Mouse (Mus musculus): ENCODE data around the gene Cldn3. TPM values are rescaled to one million over a fixed set of nuclear protein-coding genes. Genes with fewer than 3 reads are reported as not detected.
"Not testable (repeated sequence)": the region's sequence is repeated elsewhere in the genome, so short reads cannot be mapped to it uniquely, and the experiment has no call there.

Cldn3 gene
- total RNA-seq, 1 experiment from 2014 or later, result not detected

DNA sequence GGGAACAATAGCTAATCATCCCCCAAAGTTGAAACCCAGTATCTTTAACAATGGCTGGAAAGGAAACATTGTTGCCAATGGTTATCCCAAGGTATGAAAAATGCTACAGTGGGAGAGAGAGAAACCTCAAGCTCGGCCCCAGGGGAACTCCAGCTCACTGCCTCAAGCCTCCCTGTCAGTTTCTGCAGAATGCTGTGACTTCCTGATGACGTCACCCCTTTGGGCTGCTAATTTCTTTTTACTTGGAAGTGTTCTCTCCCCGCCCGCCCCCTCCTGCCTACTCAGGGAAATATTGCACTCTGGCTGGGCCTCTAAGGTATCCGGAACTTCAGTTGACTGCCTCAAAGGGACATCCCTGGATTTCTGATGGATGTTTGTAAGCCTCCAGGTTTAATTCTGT, 22.5 kb upstream of the Cldn3 start:
- no peak for ATAC-seq (replicated peaks; ENCODE audit: insufficient number of reproducible peaks, low FRiP score, low TSS enrichment, poor library complexity, severe bottlenecking)

- not testable (repeated sequence) for ATAC-seq (replicated peaks; ENCODE audit: insufficient number of reproducible peaks, low FRiP score, low TSS enrichment, poor library complexity, severe bottlenecking)
Observed at GRCm38 (mm10) chr5:134964655-134965054, 21.4 kb upstream of the Cldn3 start.

DNA sequence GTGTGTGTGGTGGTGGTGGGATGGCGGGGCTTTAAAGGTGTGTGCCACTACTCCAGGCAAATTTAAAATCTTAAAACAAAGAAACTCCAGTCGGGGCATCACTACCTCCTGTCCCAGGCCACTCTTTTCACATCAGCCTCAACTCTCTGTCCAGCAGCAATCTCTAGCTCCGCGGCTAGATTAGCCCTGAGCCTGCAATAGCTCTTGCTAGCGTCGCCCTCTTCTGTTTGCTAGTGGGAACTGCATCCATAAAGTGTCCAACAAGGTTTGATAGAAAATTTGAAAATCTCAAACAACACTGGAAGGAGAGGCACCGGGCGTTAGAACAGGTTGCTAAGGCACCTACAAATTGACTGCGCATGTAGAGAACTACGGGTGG, 20.6 kb upstream of the Cldn3 start:
- ATAC-seq (replicated peaks; ENCODE audit: insufficient number of reproducible peaks, low FRiP score, low TSS enrichment, poor library complexity, severe bottlenecking), result peak; percentile 79

- ATAC-seq (replicated peaks; ENCODE audit: insufficient number of reproducible peaks, low FRiP score, low TSS enrichment, poor library complexity, severe bottlenecking), result peak; percentile 42; the same call in 1 of the 2 replicates
Observed at GRCm38 (mm10) chr5:134965852-134966821, 19.9 kb upstream of the Cldn3 start.

DNA sequence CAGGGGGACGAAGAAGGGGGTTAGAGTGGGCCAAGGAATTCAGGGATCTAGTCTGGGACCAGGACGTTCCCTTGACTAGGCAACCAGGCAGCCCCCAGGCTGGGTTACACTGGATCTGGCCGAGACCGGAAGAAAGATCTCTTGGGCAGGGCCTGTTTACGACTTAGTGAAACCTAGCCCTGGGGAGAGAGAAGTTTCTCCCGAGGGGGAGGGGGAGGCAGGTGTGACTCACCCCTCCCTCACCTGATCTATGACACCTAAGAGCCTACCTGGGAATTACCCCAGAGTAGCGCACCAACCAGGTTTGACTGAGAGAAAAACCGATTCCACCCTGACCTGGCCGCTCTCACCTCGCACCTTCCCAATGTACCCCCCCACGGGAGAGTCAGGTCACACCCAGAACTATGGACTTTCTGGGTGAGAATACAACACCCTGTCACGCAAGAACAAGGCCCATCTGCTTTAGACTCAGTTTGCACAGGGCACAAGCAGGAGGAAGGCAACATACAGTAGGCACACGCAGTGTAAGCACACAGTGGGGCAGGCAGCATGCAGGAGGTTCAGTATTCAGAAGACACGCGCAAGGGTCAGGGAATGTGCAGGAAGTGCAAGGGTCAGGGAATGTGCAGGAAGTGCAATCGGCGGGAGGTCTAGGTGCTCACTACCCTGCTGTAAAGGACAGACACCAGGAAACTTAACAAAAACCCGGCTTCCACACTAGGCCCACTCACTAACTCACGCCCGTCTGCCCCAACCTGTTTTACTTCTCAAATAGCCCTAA, 18.7 kb upstream of the Cldn3 start:
- no peak for ATAC-seq (replicated peaks; ENCODE audit: insufficient number of reproducible peaks, low FRiP score, low TSS enrichment, poor library complexity, severe bottlenecking)

DNA sequence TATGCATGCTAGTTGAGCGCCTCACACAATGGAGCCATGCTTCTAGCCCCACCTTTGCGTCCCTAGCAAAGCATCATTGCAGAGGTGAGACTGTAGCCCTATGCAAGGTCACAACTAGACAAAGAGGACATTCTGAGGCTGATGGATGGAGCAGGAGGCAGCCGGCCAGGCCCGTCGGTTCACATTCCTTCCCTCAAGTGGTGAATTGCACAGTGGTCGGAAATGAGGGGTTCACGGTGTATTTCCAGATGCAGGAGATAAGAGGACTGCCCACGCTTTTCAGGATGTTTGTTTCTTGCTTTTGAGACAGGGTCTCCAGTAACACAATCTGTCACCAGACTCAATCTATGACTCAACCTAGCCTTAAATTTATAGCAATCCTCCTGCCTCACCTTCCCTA, 15.3 kb upstream of the Cldn3 start:
- no peak for ATAC-seq (replicated peaks; ENCODE audit: insufficient number of reproducible peaks, low FRiP score, low TSS enrichment, poor library complexity, severe bottlenecking)

GRCm38 (mm10) chr5:134973081-134973480, 12.9 kb upstream of the Cldn3 start:
- ATAC-seq (replicated peaks; ENCODE audit: insufficient number of reproducible peaks, low FRiP score, low TSS enrichment, poor library complexity, severe bottlenecking), result no peak

DNA sequence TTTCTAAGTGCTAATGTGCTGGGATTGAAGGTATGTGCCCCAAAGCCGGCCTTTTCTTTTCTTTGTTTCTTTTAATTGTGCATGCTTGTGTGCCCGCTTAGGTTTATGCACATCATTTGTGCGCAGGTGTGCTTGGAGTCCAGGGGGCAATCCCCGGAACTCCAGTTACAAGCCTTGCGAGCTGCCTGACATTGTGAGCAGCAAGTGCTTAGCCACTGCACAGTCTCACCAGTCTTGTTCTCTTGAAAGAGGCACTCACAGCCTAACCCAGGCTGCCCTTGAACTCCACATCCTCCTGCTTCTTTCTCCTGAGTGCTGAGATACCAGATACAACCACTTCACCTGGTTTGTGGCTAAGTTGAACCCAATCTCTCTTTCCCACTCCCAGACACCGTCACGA, 12.5 kb upstream of the Cldn3 start:
- ATAC-seq (replicated peaks; ENCODE audit: insufficient number of reproducible peaks, low FRiP score, low TSS enrichment, poor library complexity, severe bottlenecking), result no peak

GRCm38 (mm10) chr5:134974294-134974693, 11.7 kb upstream of the Cldn3 start:
- ATAC-seq (replicated peaks; ENCODE audit: insufficient number of reproducible peaks, low FRiP score, low TSS enrichment, poor library complexity, severe bottlenecking), result no peak

- ATAC-seq (replicated peaks; ENCODE audit: insufficient number of reproducible peaks, low FRiP score, low TSS enrichment, poor library complexity, severe bottlenecking), result no peak
Observed at GRCm38 (mm10) chr5:134974921-134975320, 11.1 kb upstream of the Cldn3 start.

DNA sequence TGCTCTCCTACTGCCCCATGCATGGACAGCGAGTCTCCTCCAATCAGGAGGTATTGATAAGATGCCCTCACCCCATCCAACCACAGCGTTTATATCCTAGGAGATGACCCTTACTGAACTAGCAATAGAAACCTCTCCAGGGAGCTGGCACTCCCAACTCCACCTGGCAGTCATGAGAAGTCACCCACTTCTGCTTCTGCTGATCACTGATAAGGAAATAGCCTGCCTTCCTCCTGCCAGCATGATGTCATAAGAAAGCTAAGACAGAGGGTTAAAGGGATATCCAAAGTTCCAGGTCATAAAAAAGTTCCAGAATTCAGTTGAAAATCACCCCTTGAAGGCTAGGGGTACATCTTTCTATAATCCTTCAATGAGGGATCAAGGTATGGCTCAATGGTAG, 9.8 kb upstream of the Cldn3 start:
- no peak for ATAC-seq (replicated peaks; ENCODE audit: insufficient number of reproducible peaks, low FRiP score, low TSS enrichment, poor library complexity, severe bottlenecking)

DNA sequence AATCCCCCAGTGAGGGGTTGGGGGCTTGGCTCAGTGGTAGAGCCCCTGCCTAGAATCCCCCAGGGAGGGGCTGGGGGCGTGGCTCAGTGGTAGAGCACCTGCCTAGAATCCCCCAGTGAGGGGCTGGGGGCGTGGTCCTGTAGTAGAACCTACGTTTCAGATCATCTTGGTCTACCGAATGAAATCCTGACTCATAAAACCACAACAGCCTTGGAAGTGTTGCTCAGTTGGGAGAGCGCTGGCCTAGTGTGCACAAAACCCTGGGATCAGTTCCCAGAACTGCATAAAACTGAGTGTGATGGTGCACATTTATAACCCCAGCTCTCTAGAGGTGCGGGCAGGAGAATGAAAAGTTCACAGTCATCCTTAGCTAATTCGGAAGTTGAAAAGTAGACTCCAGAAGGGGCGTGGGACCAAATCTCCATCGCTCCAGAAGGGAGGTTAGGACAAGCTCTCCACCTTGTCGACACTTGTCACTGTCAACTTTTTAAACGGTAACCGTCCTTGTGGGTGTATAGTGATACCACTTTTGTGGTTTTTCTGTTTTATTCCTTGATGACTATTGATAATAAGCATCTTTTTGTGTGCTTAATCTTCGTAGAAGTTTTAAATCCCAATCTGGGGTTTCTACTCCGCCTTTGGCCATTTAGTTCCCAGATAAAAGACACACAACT, 9.3 kb upstream of the Cldn3 start:
- no peak for ATAC-seq (replicated peaks; ENCODE audit: insufficient number of reproducible peaks, low FRiP score, low TSS enrichment, poor library complexity, severe bottlenecking)

DNA sequence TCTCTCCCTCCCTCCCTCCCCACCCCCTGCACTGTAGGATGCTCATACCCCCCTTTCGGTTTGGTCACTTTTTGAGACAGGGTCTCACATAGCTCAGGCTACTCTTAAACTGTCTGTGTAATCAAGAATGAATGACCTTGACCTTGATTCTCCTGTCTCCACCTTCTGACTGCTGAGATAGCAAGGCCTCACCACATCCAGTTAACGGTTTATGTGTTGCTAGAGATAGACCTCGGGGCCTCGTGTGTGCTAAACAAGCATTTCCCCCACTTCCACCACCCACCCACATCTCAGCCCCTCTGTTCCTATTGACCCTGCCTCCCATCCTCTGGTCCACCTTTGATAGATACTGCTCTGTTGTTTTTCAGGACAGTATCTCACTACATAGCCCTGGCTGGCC, 8.2 kb upstream of the Cldn3 start:
- ATAC-seq (replicated peaks; ENCODE audit: insufficient number of reproducible peaks, low FRiP score, low TSS enrichment, poor library complexity, severe bottlenecking), result no peak

- no peak for ATAC-seq (replicated peaks; ENCODE audit: insufficient number of reproducible peaks, low FRiP score, low TSS enrichment, poor library complexity, severe bottlenecking)
Observed at GRCm38 (mm10) chr5:134981149-134981548, 4.9 kb upstream of the Cldn3 start.

DNA sequence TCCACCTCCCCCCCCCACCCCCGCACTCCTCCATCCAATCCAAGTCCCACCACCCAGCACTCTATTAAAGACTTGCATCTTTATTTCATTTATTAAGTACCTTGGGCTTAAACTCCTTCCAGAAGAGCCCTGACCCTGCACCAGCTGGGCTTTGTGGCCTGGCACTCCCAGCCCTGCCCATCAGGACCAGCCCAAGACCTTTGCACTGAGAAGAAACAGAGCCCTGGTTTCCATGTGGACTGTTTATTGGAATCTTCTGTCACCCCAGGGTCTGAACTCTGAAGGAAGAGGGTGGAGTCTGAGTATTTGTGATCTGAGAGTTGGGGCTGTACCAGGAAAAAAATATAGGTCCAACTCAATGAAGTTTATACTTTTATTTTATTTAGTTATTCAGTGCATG, 2.9 kb upstream of the Cldn3 start:
- no peak for ATAC-seq (replicated peaks; ENCODE audit: insufficient number of reproducible peaks, low FRiP score, low TSS enrichment, poor library complexity, severe bottlenecking)

- ATAC-seq (replicated peaks; ENCODE audit: insufficient number of reproducible peaks, low FRiP score, low TSS enrichment, poor library complexity, severe bottlenecking), result no peak
Observed at GRCm38 (mm10) chr5:134983771-134984170, 2.2 kb upstream of the Cldn3 start.

GRCm38 (mm10) chr5:134986298-134987268, 569 bp downstream of the Cldn3 start:
- ATAC-seq (replicated peaks; ENCODE audit: insufficient number of reproducible peaks, low FRiP score, low TSS enrichment, poor library complexity, severe bottlenecking), result no peak

DNA sequence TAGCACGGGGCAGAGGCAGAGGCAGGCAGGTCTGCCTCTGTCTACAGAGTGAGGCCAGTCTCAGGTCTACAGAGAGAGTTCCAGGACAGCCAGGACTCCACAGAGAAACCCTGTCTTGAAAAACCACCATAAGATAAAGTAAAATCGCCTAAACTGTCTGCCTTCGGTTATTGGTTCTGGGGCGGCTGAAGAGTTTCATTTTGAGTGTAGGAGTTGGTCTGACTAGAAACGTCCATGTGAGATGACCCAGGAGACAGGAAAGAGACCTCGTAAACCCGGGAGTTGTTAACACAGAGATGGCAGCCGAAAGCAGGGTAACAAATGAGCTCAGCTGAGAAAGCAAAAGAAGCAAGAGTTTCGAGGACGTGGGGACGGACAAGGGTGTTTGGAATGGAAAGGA, 3.2 kb downstream of the Cldn3 start:
- ATAC-seq (replicated peaks; ENCODE audit: insufficient number of reproducible peaks, low FRiP score, low TSS enrichment, poor library complexity, severe bottlenecking), result no peak

All from monocyte, adult 5-6 weeks (primary cell).